Mouse (Mus musculus): ENCODE measurements around the gene Esm1.
"Not testable (repeated sequence)": the region's sequence is repeated elsewhere in the genome, so short reads cannot be mapped to it uniquely, and the experiment has no call there.

Esm1 gene

GRCm38 (mm10) chr13:113227666-113228463 lies 18.4 kb downstream of the Esm1 start:
- DNase-seq (ENCODE audit: low spot score in 2 of 2), result no peak

- DNase-seq (ENCODE audit: low spot score in 2 of 2), result no peak
Observed at GRCm38 (mm10) chr13:113242129-113242528, 32.7 kb downstream of the Esm1 start.

- no peak for DNase-seq (ENCODE audit: low spot score in 2 of 2)
Observed at GRCm38 (mm10) chr13:113245025-113245424, 35.6 kb downstream of the Esm1 start.

- DNase-seq (ENCODE audit: low spot score in 2 of 2), result not testable (repeated sequence)
Observed at GRCm38 (mm10) chr13:113252580-113252979, 43.1 kb downstream of the Esm1 start.

GRCm38 (mm10) chr13:113256766-113257165 lies 47.3 kb downstream of the Esm1 start:
- no peak for DNase-seq (ENCODE audit: low spot score in 2 of 2)

GRCm38 (mm10) chr13:113257190-113257589 lies 47.7 kb downstream of the Esm1 start:
- DNase-seq (ENCODE audit: low spot score in 2 of 2), result no peak

- no peak for DNase-seq (ENCODE audit: low spot score in 2 of 2)
Observed at GRCm38 (mm10) chr13:113259237-113259636, 49.8 kb downstream of the Esm1 start.

GRCm38 (mm10) chr13:113262822-113263221 lies 53.4 kb downstream of the Esm1 start:
- no peak for DNase-seq (ENCODE audit: low spot score in 2 of 2)

GRCm38 (mm10) chr13:113265257-113265656 lies 55.8 kb downstream of the Esm1 start:
- DNase-seq (ENCODE audit: low spot score in 2 of 2), result no peak

- DNase-seq (ENCODE audit: low spot score in 2 of 2), result peak in 1 of 2 experiments; percentile 40
Observed at GRCm38 (mm10) chr13:113266495-113266951, 57.1 kb downstream of the Esm1 start.

GRCm38 (mm10) chr13:113267204-113267603 lies 57.7 kb downstream of the Esm1 start:
- no peak for DNase-seq (ENCODE audit: low spot score in 2 of 2)
